ENCODE assay signal across 19 mouse cellular contexts in genomic region chr2:167093171-167093900, GRCm38 (mm10). TPM values are rescaled to one million over a fixed set of nuclear protein-coding genes. Genes with fewer than 3 reads are reported as not detected.
A peak's percentile ranks its signal among the peaks of the same experiment; 100 is the strongest.
DNase-seq lines count a peak whose midpoint lies in the region; ATAC-seq and TF ChIP-seq lines count a peak whose summit lies in the region.
"Had no signal": no experiment of that assay in that cellular context is flagged by ENCODE, and none has a peak within 500 bp of the region (broad histone marks: within the 10 kb centered on the region; RNA-seq: fewer than 3 reads in every experiment).

No protein-coding gene starts in this region.

- H3K4me1 ChIP-seq in CH12.LX (ENCODE audit: control insufficient read depth in 1 of 2, insufficient read depth in 2 of 2): peaks cover 7% of the 10 kb centered on the region in 2 experiments; a peak in 3 of 4 replicates
- H3K4me1 ChIP-seq: heart, embryonic 15.5 days; lung, embryonic 15.5 days had no signal

- peak; percentile 24 to 29 for DNase-seq in heart, adult 9 months (ENCODE audit: low spot score in 2 of 2)
- DNase-seq in heart, postnatal 36 days: no peak
- DNase-seq in CH12.LX (ENCODE audit: extremely low read depth): peak; percentile 62
- no peak for DNase-seq in retina, embryonic 14.5 days (ENCODE audit: low spot score)
- no peak for DNase-seq in frontal cortex, postnatal 36 days (ENCODE audit: low spot score in 2 of 2)
- no peak for DNase-seq in kidney, adult 9 months
- DNase-seq: cerebellum, adult 9-11 months; left cerebral cortex, postnatal 4 days; right cerebral cortex, adult 18-20 months; spleen, adult 18-20 months had no signal

- no peaks in the 10 kb centered on the region for H3K79me2 ChIP-seq in CH12.LX (replicated peaks; ENCODE audit: control insufficient read depth, extremely low read depth, insufficient read depth, poor library complexity, severe bottlenecking)

- no peak overlapping the region for H3K27ac ChIP-seq in CH12.LX (ENCODE audit: insufficient read depth, low read depth)
- H3K27ac ChIP-seq: heart, embryonic 15.5 days; hindbrain, embryonic 14.5 days; kidney, postnatal 0 days; lung, embryonic 15.5 days had no signal

- H3K4me3 ChIP-seq in CH12.LX (replicated peaks in 1 of 3; ENCODE audit: low read depth in 2 of 3, low read length in 2 of 3, poor library complexity in 1 of 3): no peak overlapping the region
- H3K4me3 ChIP-seq: heart, embryonic 15.5 days; lung, embryonic 15.5 days had no signal

- no peak for TF ChIP-seq CTCF in CH12.LX (conservative IDR thresholded peaks at IDR 0.05 in 1 of 2, IDR thresholded peaks at IDR 0.05 in 1 of 2; ENCODE audit: low read depth in 2 of 2, low read length in 2 of 2)

- no peak for TF ChIP-seq RAD21 in CH12.LX (IDR thresholded peaks at IDR 0.05; ENCODE audit: low read depth, low read length)

- intact Hi-C loops in heart, postnatal 36 days (cut with DNase I): no loop called here

- no peak overlapping the region for H3K4me2 ChIP-seq in CH12.LX (ENCODE audit: insufficient read depth, low read depth, poor library complexity, severe bottlenecking)
- H3K4me2 ChIP-seq: heart, embryonic 15.5 days; hindbrain, embryonic 14.5 days; liver, embryonic 11.5 days; lung, embryonic 15.5 days; midbrain, embryonic 11.5 days had no signal

- TF ChIP-seq POLR2A in CH12.LX (IDR thresholded peaks at IDR 0.05; ENCODE audit: low read depth, low read length): no peak

- H3K36me3 ChIP-seq in CH12.LX (replicated peaks in 1 of 2; ENCODE audit: control insufficient read depth in 1 of 2, insufficient read depth in 1 of 2, low read length in 1 of 2): no peaks in the 10 kb centered on the region
- H3K36me3 ChIP-seq: heart, embryonic 15.5 days; lung, embryonic 15.5 days had no signal

- peak; percentile 96 for ATAC-seq in granulocyte monocyte progenitor cell, adult 5-6 weeks (replicated peaks; ENCODE audit: poor library complexity, severe bottlenecking)
- ATAC-seq in monocyte, adult 5-6 weeks (replicated peaks; ENCODE audit: insufficient number of reproducible peaks, low FRiP score, low TSS enrichment, poor library complexity, severe bottlenecking): peak; percentile 92
- ATAC-seq: intestine, postnatal 0 days had no signal

- peak; percentile 41; the same call in 1 of the 2 replicates for TF ChIP-seq EP300 in CH12.LX (IDR thresholded peaks at IDR 0.05; ENCODE audit: low read length)

- no peak overlapping the region for H3K9ac ChIP-seq in CH12.LX (ENCODE audit: insufficient read depth, low read depth)
- H3K9ac ChIP-seq: heart, embryonic 15.5 days; hindbrain, embryonic 14.5 days; lung, embryonic 15.5 days had no signal

- H3K9me3 ChIP-seq in CH12.LX (replicated peaks; ENCODE audit: low read length): peaks cover 7% of the 10 kb centered on the region
- H3K9me3 ChIP-seq: heart, embryonic 15.5 days; lung, embryonic 15.5 days had no signal

- dilution Hi-C loops in CH12.LX (cut with MboI; ENCODE audit: extremely low pct_ligation_motif_present, extremely low pct_unique_long_range_greater_than_20kb, low sequenced_read_pairs): no loop called here

- peaks cover 11% of the 10 kb centered on the region for H3K27me3 ChIP-seq in CH12.LX (replicated peaks)
- H3K27me3 ChIP-seq: heart, embryonic 15.5 days; lung, embryonic 15.5 days had no signal

- in situ Hi-C loops in CH12.LX (cut with MboI; ENCODE audit: low pct_ligation_motif_present, low pct_unique_long_range_greater_than_20kb, low sequenced_read_pairs): no loop called here

TF ChIP-seq in CH12.LX, 34 proteins besides CTCF, POLR2A, EP300 and RAD21:
- TF ChIP-seq BHLHE40 (IDR thresholded peaks at IDR 0.05; ENCODE audit: low read depth, low read length) (no peak), ZMIZ1 (IDR thresholded peaks at IDR 0.05; ENCODE audit: low read depth, low read length) (no peak), NRF1 (IDR thresholded peaks at IDR 0.05; ENCODE audit: low read depth, low read length) (peak; percentile 57), MXI1 (IDR thresholded peaks at IDR 0.05; ENCODE audit: low read depth, low read length) (no peak), RCOR1 (conservative IDR thresholded peaks at IDR 0.05; ENCODE audit: low read depth, low read length) (no peak), JUND (conservative IDR thresholded peaks at IDR 0.05; ENCODE audit: low read depth, low read length) (0 out of 2 replicates have a peak, but pooled peaks have one; percentile 26)

RNA-seq across cellular contexts. Expression of gene Znfx1, which starts 30.5 kb away (rescaled TPM):
- total RNA-seq in heart, postnatal 36 days (2021): 10 to 100 TPM; 36.2 to 44.8 TPM
- total RNA-seq in CH12.LX (2012; rRNA removed) (8.1 and 9.0 TPM in 2 replicates), CH12.LX (2014; rRNA removed) (4.1 and 5.1 TPM in 2 replicates)
- 7.7 and 9.0 TPM in 2 replicates for polyA plus RNA-seq in CH12.LX (2012; ENCODE audit: insufficient read length, low read depth)
- total RNA-seq in granulocyte monocyte progenitor cell, adult 5-6 weeks (2014; fragmentation: Nextera tagmentation): 25.4 and 28.2 TPM in 2 replicates
- 23.1 and 29.1 TPM in 2 replicates for total RNA-seq in granulocyte monocyte progenitor cell, adult 5-6 weeks (2017)
- 25.0 to 58.3 TPM (median 29.7 TPM) in 3 replicates for total RNA-seq in monocyte, adult 5-6 weeks (2017)

Comparison
In these comparisons a context has a peak if more than half of its experiments do, and no peak if none do; other contexts are left out.
1. DNase-seq: peak in heart, adult 9 months (2 of 2) and CH12.LX (single experiment); none in heart, postnatal 36 days (0 of 2), retina, embryonic 14.5 days (single experiment), frontal cortex, postnatal 36 days (0 of 2) and kidney, adult 9 months (single experiment).